Mouse (Mus musculus) brain, embryonic 18.5 days (tissue): Measurements from ENCODE around the gene Tmem233.

ENCODE experiments used
- DNase-seq: peaks from one replicate; pipeline ENCODE4 v3.0.0-alpha.2; 2012; ENCODE audit warnings: low read depth, low spot score

The Tmem233 gene

DNA sequence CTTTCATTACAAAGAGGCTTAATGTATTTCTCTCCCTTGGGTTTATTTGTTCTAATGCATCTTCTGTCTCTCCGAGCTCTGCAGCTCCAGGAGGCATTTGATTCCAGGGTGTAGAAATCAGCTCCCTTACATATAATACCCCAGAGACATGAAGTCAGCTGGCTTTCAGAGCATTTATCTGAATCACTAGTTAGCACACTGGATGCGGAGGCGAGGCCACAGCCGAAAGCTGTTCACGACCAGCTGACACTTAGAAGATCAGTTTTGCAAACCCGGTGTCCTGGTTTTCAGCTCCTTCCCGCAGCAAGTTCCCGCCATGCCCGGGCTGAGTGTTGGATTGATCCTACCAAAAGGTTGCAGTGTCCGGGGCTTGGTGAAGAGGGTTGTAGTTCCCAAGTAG lies 78.8 kb downstream of the Tmem233 start:
- no peak for DNase-seq

- no peak for DNase-seq
Measured at GRCm38 (mm10) chr5:116003825-116004224, 79.2 kb downstream of the Tmem233 start.

- no peak for DNase-seq
Measured at GRCm38 (mm10) chr5:116003154-116003553, 79.9 kb downstream of the Tmem233 start.

GRCm38 (mm10) chr5:115997376-115997775 lies 85.7 kb downstream of the Tmem233 start:
- no peak for DNase-seq

DNA sequence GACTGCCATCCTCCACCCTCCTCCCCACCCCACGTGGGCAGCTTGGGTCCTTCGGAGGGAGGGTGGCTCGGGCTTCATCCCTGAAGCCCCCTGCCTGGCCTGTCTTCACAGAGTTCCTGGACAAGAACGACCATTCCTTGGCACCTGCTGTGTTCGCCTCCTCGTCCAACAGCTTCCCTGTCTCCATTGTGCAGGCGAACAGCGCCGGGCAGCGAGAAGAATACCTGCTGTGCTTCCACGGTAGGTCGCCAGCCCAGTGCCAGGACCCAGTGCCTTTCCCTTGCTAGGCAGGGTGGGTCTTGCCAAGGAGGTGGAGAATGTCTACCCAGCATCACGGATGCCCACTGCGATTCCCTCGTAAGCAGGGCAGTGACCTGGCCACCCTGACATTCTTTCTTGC lies 88.9 kb downstream of the Tmem233 start:
- no peak for DNase-seq

- no peak for DNase-seq
Measured at GRCm38 (mm10) chr5:115991717-115992116, 91.3 kb downstream of the Tmem233 start.
